Mouse (Mus musculus): ENCODE measurements around the gene Eif3i. TPM values are rescaled to one million over a fixed set of nuclear protein-coding genes. Genes with fewer than 3 reads are reported as not detected.

The Eif3i gene
- polyA plus RNA-seq, 1 experiment from 2014 or later: 289 TPM

DNA sequence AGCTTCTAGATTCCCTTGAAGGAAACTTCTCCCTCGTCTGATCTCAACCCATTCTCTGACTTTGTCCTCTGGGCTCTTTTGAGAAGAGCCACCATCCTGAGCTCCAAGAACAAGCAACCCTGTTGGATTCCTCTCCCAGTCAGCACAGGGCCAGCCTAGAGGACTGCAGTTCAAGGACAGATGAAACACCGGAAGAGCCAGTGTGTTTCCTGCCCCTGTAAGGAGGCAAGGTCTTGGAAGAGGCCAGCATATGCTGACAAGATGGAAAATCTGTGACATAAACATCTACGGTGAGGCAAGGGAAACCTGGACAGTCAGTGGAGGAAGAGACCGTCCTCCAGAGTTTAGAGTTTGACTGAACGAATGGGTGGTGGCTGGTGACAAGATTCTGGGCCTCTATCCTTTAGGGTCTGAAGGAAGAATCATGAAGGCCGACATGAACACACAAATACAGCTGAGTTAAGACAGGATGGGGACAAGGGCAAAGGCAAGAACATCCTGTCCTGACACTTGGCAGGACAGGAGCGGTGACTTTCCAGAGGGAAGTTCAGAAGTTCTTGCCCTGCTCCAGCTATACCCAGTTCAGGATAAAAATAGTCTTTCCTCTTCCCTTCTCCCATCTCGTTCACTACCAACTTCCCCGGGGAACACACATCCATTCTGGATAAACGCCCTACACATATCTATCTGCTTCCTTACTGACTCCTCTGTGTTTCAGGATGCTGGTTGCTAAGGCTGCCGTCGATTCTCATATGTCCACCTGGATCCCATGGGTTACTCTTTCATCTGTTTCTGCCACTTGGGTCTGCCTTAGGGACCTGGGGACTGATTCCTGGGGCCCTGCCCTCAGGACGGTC, 28.0 kb downstream of the Eif3i start:
- H3K36me3 ChIP-seq: no peaks in the 10 kb centered on the region
- 86% methylated on average over 13 of the region's 13 CpGs for WGBS
- H3K4me2 ChIP-seq: no peak overlapping the region
- no peaks in the 10 kb centered on the region for H3K9me3 ChIP-seq
- no peak overlapping the region for H3K27ac ChIP-seq
- no peak overlapping the region for H3K9ac ChIP-seq
- H3K27me3 ChIP-seq: no peaks in the 10 kb centered on the region; the same call in 1 of the 2 replicates
- ATAC-seq (ENCODE audit: insufficient number of reproducible peaks, insufficient read depth, low FRiP score, low TSS enrichment, low read depth): no peak
- H3K4me1 ChIP-seq: peaks cover 10% of the 10 kb centered on the region; the same call in 1 of the 2 replicates
- H3K4me3 ChIP-seq: no peak overlapping the region

DNA sequence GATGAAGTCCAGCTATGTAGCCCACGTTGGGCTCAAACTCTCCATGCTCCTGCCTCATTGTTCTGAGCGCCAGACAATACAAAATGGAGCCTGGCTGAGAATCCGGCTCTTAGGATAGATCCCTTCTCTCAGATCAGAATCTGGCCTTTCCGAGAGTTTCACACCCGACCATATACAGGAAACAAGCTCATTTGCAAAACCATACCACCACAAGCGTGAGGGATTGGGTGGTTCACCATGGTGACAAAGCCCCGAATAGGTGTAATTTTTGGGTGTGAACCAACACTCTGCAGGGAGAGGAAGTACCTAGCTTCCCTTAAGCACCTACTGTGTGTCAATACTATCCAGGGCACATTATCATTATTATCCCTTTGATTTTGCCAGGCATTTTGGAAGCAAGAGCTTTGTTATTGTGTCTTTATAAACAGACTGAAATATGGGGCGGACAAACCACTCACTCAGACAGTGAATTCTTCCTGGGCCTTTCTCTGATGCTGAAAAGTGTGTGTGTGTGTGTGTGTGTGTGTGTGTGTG, 28.8 kb downstream of the Eif3i start:
- H3K4me3 ChIP-seq: no peak overlapping the region
- H3K36me3 ChIP-seq: no peaks in the 10 kb centered on the region
- no peak overlapping the region for H3K4me2 ChIP-seq
- H3K9ac ChIP-seq: no peak overlapping the region
- H3K9me3 ChIP-seq: no peaks in the 10 kb centered on the region
- ATAC-seq (ENCODE audit: insufficient number of reproducible peaks, insufficient read depth, low FRiP score, low TSS enrichment, low read depth): no peak
- no peaks in the 10 kb centered on the region for H3K27me3 ChIP-seq
- no peak overlapping the region for H3K27ac ChIP-seq
- peaks cover 6% of the 10 kb centered on the region; the same call in 1 of the 2 replicates for H3K4me1 ChIP-seq
- WGBS: 79% methylated on average over 8 of the region's 8 CpGs

DNA sequence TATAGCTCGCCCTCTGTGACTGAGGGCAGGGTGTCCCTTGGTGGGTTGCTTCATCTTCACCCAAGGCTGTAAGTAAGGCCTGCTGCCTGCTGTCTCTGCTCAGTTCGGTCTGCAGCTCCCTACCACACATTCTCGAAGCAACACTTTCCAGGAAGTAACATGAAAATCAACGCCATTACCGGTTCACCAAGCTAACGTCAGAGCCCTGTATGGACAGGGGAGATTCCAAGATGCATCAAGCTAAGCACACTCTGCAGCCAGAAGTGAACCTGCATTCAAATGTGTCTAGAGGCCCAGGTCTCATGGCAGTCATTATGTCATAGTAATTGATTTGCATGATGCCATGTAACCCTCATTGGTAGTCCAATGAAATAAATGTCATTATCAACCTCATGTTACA, 30.4 kb downstream of the Eif3i start:
- ATAC-seq (ENCODE audit: insufficient number of reproducible peaks, insufficient read depth, low FRiP score, low TSS enrichment, low read depth): no peak
- WGBS: 91% methylated on average over 6 of the region's 6 CpGs

DNA sequence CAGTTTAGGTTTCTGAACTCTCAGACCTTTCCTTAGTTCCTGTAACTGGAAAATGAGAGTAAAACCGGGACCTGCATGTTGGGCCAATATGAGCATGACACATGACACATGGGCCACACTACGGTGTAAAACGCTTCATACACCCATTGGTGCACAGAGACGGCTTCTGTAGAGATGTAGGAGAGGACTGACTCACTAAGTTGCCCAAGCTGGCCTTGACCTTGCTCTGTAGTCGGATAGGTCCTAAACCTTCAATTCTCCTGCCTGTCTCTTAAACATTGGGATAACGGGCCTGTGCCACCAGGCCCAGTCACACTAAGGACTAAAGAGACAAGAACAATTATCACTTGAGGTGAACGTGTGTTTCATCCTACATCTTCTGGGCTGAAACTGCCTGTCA, 32.1 kb downstream of the Eif3i start:
- no peak overlapping the region for H3K4me2 ChIP-seq
- no peak overlapping the region for H3K9ac ChIP-seq
- 92% methylated on average over 7 of the region's 7 CpGs for WGBS
- H3K9me3 ChIP-seq: no peaks in the 10 kb centered on the region
- no peak for ATAC-seq (ENCODE audit: insufficient number of reproducible peaks, insufficient read depth, low FRiP score, low TSS enrichment, low read depth)
- H3K4me3 ChIP-seq: no peak overlapping the region
- H3K4me1 ChIP-seq: no peaks in the 10 kb centered on the region
- no peaks in the 10 kb centered on the region for H3K27me3 ChIP-seq
- no peak overlapping the region for H3K27ac ChIP-seq
- no peaks in the 10 kb centered on the region for H3K36me3 ChIP-seq

More for the DNA sequence above, 30.4 kb downstream of the Eif3i start:
- H3K27ac ChIP-seq: no peak overlapping the region
- no peak overlapping the region for H3K9ac ChIP-seq
- H3K9me3 ChIP-seq: no peaks in the 10 kb centered on the region
- no peak overlapping the region for H3K4me2 ChIP-seq
- no peaks in the 10 kb centered on the region for H3K27me3 ChIP-seq
- H3K36me3 ChIP-seq: no peaks in the 10 kb centered on the region
- peaks cover 2% of the 10 kb centered on the region; the same call in 1 of the 2 replicates for H3K4me1 ChIP-seq
- H3K4me3 ChIP-seq: no peak overlapping the region

DNA sequence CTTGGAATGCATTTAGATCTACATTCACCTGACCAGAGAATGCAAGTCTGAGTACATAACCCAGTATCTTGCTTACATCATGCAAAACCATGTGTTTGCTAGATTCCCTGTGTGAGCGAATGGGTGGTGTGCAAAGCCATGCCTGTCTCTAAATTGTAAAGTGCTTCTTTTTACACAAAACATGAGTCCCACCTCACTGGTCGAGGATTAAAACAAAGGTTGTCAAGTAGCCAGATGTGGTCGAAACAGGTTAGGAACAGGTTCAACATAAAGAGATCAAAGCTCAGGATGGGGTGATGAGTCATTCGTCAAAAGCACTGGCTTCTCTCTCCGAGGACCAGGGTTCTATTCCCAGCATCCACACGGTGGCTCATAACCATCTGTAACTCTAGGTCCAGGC, 35.3 kb downstream of the Eif3i start:
- Histone ChIP-seq H3K27me3 (no peaks in the 10 kb centered on the region), H3K9ac (no peak overlapping the region), H3K27ac (no peak overlapping the region), H3K4me3 (no peak overlapping the region), H3K36me3 (no peaks in the 10 kb centered on the region), H3K4me1 (no peaks in the 10 kb centered on the region), H3K4me2 (no peak overlapping the region), H3K9me3 (no peaks in the 10 kb centered on the region)
- WGBS: 85% methylated on average over 6 of the region's 6 CpGs
- no peak for ATAC-seq (ENCODE audit: insufficient number of reproducible peaks, insufficient read depth, low FRiP score, low TSS enrichment, low read depth)

DNA sequence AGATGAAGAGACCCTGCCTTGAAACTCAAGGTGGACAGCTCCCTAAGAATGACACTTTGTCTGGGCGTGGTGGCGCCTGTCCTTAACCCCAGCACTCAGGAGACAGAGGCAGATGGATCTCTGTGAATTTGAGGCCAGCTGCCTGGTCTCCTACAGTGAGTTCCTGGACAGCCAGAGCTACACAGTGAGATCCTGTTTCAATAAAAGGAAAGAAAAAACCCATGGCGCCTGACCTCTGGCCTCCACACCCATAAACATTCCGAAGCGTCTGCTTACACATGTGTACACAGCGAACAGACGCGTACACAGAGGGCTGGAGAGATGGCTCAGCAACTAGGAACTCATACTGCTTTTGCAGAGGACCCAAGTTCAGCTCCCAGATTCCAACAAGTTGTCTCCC, 36.7 kb downstream of the Eif3i start:
- Histone ChIP-seq H3K9me3 (no peaks in the 10 kb centered on the region), H3K27me3 (no peaks in the 10 kb centered on the region), H3K36me3 (no peaks in the 10 kb centered on the region), H3K27ac (no peak overlapping the region), H3K4me2 (no peak overlapping the region), H3K4me3 (no peak overlapping the region), H3K9ac (no peak overlapping the region), H3K4me1 (no peaks in the 10 kb centered on the region)
- 36% methylated on average over 8 of the region's 8 CpGs for WGBS
- no peak for ATAC-seq (ENCODE audit: insufficient number of reproducible peaks, insufficient read depth, low FRiP score, low TSS enrichment, low read depth)

DNA sequence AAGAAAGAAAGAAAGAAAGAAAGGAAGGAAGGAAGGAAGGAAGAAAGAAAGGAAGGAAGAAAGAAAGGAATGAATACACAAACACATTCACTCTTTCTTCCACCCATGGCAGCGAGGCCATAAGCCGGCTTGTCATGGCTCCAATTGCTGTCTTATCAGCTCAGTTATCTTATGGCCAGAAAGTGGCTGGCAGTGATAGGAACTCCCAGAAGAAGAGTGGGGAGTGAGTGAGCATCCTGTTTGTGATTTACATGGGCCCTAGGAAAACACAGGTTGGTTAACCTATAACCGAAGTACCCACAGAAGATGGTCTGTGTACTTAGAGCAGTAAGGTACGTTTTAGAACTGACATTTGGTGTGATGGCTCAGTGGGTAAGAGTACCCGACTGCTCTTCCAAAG, 39.3 kb downstream of the Eif3i start:
- H3K9me3 ChIP-seq: no peaks in the 10 kb centered on the region
- H3K36me3 ChIP-seq: no peaks in the 10 kb centered on the region
- no peak overlapping the region for H3K9ac ChIP-seq
- no peak for ATAC-seq (ENCODE audit: insufficient number of reproducible peaks, insufficient read depth, low FRiP score, low TSS enrichment, low read depth)
- H3K4me2 ChIP-seq: no peak overlapping the region
- H3K27ac ChIP-seq: no peak overlapping the region
- no peak overlapping the region for H3K4me3 ChIP-seq
- peaks cover 6% of the 10 kb centered on the region; the same call in 1 of the 2 replicates for H3K4me1 ChIP-seq
- no peaks in the 10 kb centered on the region for H3K27me3 ChIP-seq
- 86% methylated on average over 5 of the region's 5 CpGs for WGBS

DNA sequence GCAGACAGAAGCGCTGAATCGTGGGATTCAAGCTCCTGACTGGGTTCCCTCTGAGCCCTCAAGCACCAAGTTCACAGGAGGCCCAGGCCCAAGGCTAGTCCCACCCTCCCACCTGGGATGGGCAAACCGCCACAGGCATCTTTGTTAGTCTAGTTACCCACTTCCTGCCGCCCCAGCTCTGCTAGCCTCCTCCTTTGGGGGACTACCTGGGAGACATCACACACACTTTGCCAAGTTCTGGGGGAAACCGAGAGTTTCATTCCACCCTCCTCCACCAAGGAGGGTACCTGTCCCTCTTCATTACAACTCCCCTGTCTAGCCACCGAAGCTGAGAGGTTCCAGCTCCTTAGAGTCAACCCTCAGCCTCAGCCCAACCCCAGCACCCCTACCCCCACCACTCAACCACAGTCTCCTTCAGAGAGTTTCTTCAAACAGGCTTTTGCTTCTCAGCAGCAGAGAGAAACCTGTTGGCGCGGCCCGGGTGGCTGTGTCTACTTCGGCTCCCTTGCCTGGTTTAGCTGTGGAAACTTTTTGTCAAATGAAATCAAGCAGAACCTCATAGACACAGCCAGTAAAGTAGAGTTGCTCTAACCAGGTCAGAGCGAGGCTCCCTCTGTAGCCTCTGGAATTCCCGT, 42.0 kb downstream of the Eif3i start:
- ATAC-seq (ENCODE audit: insufficient number of reproducible peaks, insufficient read depth, low FRiP score, low TSS enrichment, low read depth): no peak

DNA sequence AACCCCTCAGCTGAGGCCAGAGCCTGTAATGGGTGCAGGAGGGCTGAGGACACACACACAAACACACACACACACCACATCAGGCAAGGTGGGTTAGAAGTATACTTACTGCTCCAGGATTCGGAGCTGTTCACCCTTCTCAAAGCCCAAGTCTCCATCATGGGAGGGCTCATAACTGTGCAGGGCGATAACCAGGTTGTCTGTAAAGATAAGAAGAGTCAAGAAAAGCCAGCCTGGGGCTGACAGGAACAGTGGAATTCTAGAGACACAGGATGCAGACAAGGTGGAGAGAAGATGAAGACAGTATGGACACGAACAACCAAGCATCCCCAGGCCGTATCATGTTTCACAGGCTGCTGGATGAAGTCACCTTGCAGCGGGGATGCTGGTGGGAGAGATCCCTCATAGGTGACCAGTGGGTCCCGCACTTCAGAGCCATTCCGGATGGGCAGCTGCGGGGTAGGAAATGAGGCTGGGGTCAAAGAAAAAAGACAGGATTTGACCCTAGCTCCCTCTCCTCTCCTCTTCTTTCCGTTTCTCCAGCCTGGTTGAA, 43.1 kb downstream of the Eif3i start:
- Histone ChIP-seq H3K4me2 (peak overlapping the region; percentile 86), H3K27me3 (no peaks in the 10 kb centered on the region), H3K4me3 (peak overlapping the region; percentile 55), H3K4me1 (peaks cover 17% of the 10 kb centered on the region), H3K36me3 (no peaks in the 10 kb centered on the region), H3K9ac (peak overlapping the region; percentile 75; the same call in 1 of the 2 replicates), H3K9me3 (no peaks in the 10 kb centered on the region), H3K27ac (peak overlapping the region; percentile 78; the same call in 1 of the 2 replicates)
- ATAC-seq (ENCODE audit: insufficient number of reproducible peaks, insufficient read depth, low FRiP score, low TSS enrichment, low read depth): no peak
- 66% methylated on average over 9 of the region's 9 CpGs for WGBS

More for the DNA sequence above, 42.0 kb downstream of the Eif3i start:
- no peak overlapping the region for H3K9ac ChIP-seq
- H3K27me3 ChIP-seq: no peaks in the 10 kb centered on the region
- no peak overlapping the region for H3K4me2 ChIP-seq
- no peaks in the 10 kb centered on the region for H3K36me3 ChIP-seq
- H3K4me3 ChIP-seq: no peak overlapping the region
- H3K9me3 ChIP-seq: no peaks in the 10 kb centered on the region
- WGBS: 77% methylated on average over 12 of the region's 12 CpGs
- peaks cover 17% of the 10 kb centered on the region for H3K4me1 ChIP-seq
- no peak overlapping the region for H3K27ac ChIP-seq

DNA sequence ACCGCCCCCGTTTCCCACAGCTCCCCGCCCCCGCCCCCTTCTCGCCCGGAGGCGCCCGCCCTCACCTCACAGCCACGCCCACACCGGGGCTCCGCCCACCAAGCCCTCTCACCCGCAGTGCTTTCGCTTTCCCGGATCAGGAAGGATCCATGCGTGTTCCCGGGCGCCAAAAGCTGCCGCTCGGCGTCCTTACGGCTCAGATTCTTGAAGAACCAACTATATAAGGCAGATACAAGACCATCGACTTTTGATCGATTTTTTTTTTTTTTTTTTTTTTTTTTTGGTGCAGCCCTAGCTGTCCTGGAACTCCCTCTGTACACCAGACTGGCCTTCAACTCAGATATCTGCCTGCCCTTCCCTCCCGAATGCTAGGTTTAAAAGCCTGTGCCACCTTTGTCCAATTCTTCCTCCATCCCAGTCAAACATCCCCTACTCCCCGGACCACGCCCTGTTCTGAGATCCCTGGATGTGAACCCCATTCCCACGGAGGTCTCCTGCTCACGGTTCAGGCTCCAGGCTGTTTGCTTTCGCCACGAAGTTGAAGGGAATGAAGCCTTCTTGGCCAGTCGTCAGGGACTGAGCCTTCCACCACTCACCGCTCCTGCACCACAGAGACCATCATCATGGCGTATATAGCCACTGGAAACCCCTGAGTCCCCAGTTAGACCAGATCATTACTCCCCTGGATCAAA, 43.8 kb downstream of the Eif3i start:
- H3K36me3 ChIP-seq: no peaks in the 10 kb centered on the region
- no peaks in the 10 kb centered on the region for H3K9me3 ChIP-seq
- peak overlapping the region; percentile 78 for H3K27ac ChIP-seq
- H3K4me3 ChIP-seq: peak overlapping the region; percentile 55
- peaks cover 17% of the 10 kb centered on the region for H3K4me1 ChIP-seq
- no peaks in the 10 kb centered on the region for H3K27me3 ChIP-seq
- peak overlapping the region; percentile 86 for H3K4me2 ChIP-seq
- H3K9ac ChIP-seq: peak overlapping the region; percentile 75
- ATAC-seq (ENCODE audit: insufficient number of reproducible peaks, insufficient read depth, low FRiP score, low TSS enrichment, low read depth): peak; percentile 70; the same call in 1 of the 2 replicates
- 8% methylated on average over 32 of the region's 33 CpGs for WGBS

DNA sequence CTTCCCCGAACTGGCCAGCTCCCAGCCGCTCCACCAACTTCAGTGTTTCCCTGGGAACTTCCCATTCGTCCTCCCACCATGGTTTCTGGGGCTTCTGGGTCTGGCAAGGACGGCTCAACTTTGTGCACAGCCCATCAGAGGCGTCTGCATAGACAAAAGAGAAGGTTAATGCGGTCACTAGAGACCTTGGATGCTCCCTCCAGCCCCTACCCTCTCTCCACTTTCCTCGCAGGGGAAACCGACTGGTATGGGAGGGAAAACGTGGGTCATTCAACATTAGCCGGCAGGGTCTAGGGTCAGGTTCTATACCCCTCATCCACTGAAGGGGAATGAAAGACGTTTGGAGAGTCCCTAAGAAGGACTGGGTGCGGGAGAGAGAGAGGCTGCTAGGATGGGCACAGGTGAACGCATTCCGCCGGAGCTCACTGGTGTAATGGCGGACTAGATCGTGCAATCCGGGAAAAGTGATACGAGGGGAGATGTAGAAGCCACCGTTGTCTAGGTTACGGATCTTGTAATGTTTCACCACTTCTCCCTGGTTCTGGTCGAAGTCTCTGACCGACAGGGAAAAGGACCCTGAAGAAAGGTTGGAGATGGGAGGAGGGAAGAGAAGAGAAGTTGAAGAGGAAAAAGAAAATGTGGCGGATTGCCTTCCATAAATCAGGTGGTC, 44.5 kb downstream of the Eif3i start:
- Histone ChIP-seq H3K9me3 (no peaks in the 10 kb centered on the region), H3K4me2 (peak overlapping the region; percentile 86), H3K4me3 (peak overlapping the region; percentile 55), H3K9ac (peak overlapping the region; percentile 75), H3K36me3 (no peaks in the 10 kb centered on the region), H3K4me1 (peaks cover 17% of the 10 kb centered on the region), H3K27me3 (no peaks in the 10 kb centered on the region), H3K27ac (peak overlapping the region; percentile 78)
- 1% methylated on average over 24 of the region's 24 CpGs for WGBS
- ATAC-seq (ENCODE audit: insufficient number of reproducible peaks, insufficient read depth, low FRiP score, low TSS enrichment, low read depth): peak; percentile 16; the same call in 1 of the 2 replicates

Data from embryonic facial prominence, embryonic 13.5 days (tissue).